Mouse (Mus musculus) Muller cell, postnatal 12 days (primary cell): ENCODE measurements around the gene Vps72.

Experiments
- DNase-seq: peaks from one replicate; pipeline ENCODE4 v3.0.0-alpha.2; 2015; ENCODE audit errors: inconsistent ontology term

Vps72 gene

GRCm38 (mm10) chr3:95164840-95165239 lies 54.0 kb downstream of the Vps72 start:
- DNase-seq, result no peak

DNA sequence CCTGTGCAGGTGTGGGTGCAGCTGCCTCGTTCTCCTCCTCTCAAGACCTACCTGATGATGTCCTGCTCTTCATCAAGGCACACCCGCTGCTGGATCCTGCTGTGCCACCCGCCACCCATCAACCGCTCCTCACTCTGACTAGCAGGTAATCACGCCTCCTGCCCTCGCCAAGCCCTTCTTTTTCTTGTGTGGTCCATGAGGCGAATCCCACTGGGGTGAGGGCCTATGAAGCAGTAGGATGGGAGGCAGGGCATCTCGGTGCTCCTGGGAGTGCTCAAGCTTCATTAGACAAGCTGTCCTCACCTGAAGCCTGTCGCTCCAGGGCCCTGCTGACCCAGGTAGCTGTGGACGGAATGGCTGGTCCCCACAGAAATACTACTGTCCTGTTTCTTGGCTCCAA lies 59.2 kb downstream of the Vps72 start:
- no peak for DNase-seq

DNA sequence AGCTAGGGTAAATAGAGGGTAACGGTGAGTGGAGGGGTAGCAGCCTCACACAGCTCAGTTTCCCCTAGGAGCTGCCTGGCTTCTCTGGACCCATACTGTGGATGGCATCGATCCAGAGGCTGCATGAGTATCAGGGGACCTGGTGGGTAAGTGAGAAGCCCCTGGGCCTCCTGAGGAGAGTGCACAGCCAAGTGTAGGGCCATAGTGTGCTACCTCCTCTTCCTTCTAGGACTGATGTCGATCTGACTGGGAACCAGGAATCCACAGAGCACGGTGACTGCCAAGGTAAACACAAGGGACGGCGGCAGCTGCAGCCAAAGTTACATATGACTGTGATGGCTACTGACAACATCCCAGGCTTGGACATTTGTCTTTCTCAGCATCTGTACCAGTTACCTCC lies 60.3 kb downstream of the Vps72 start:
- DNase-seq, result no peak
